Mouse (Mus musculus) kidney, postnatal 0 days (tissue): ENCODE measurements around the gene Tcf15. TPM values are rescaled to one million over a fixed set of nuclear protein-coding genes. Genes with fewer than 3 reads are reported as not detected.
A peak's percentile ranks its signal among the peaks of the same experiment; 100 is the strongest.

ENCODE experiments used
- ATAC-seq: fragments of 200-750 bp; cut with Nextera tagmentation; replicated peaks from 2 replicates; pipeline ENCODE4 v1.8.0; 2017; ENCODE audit warnings: low read depth, moderate number of reproducible peaks, moderate TSS enrichment, moderate library complexity; ENCODE audit not compliant: low FRiP score
- DNase-seq: peaks from one replicate; pipeline ENCODE4 v3.0.0-alpha.2; 2016; ENCODE audit warnings: low spot score
- H3K27ac ChIP-seq: fragments of 300-500 bp; sonication (generic); 2 replicates; pipeline ENCODE4 v1.5.1; 2014; ENCODE audit warnings: mild to moderate bottlenecking
- H3K27me3 ChIP-seq: fragments of 300-500 bp; sonication (generic); 2 replicates; pipeline ENCODE4 v1.6.1; 2014; ENCODE audit warnings: low read length, mixed read lengths; ENCODE audit not compliant: insufficient read depth
- H3K36me3 ChIP-seq: fragments of 300-500 bp; sonication (generic); 2 replicates; pipeline ENCODE4 v1.6.1; 2014; ENCODE audit warnings: low read length, mixed read lengths; ENCODE audit not compliant: insufficient read depth
- H3K4me1 ChIP-seq: fragments of 300-500 bp; sonication (generic); replicated peaks from 2 replicates; pipeline ENCODE4 v1.6.1; 2014; ENCODE audit warnings: antibody characterized with exemption, low read length, mixed read lengths; ENCODE audit not compliant: insufficient read depth
- H3K4me2 ChIP-seq: fragments of 300-500 bp; sonication (generic); 2 replicates; pipeline ENCODE4 v1.6.1; 2014; ENCODE audit warnings: mild to moderate bottlenecking, low read length, moderate library complexity, mixed read lengths
- H3K4me3 ChIP-seq: fragments of 300-500 bp; sonication (generic); replicated peaks from 2 replicates; pipeline ENCODE4 v1.5.1; 2014; ENCODE audit warnings: low read depth, low read length
- H3K9ac ChIP-seq: fragments of 300-500 bp; sonication (generic); 2 replicates; pipeline ENCODE4 v1.6.1; 2014; ENCODE audit warnings: low read depth, low read length
- H3K9me3 ChIP-seq: fragments of 300-500 bp; sonication (generic); replicated peaks from 2 replicates; pipeline ENCODE4 v1.6.1; 2016; ENCODE audit warnings: low read length, inconsistent platforms, mixed read lengths
- CTCF ChIP-seq: IDR thresholded peaks from 2 replicates; pipeline ENCODE4 v1.5.1; 2016; ENCODE audit warnings: antibody characterized with exemption, low read depth, mild to moderate bottlenecking, moderate library complexity
- WGBS: fragments of 180-500 bp; shearing (Covaris S2); extraction: QIAGEN DNeasy Blood & Tissue Kit; methylation state at CpG from one replicate; pipeline ENCODE4 v1.1.7; 2014; 5-methylcytosine and 5-hydroxymethylcytosine counted together
- polyA plus RNA-seq: library from polyadenylated mRNA; unstranded; fragments of >200 nt; fragmentation: Nextera tagmentation; extraction: Ambion mirVana; gene quantifications from 2 replicates; pipeline ENCODE4 v1.2.1, GENCODE M21; 2015

Tcf15 gene
- polyA plus RNA-seq, 1 experiment from 2014 or later = 15.5 TPM

DNA sequence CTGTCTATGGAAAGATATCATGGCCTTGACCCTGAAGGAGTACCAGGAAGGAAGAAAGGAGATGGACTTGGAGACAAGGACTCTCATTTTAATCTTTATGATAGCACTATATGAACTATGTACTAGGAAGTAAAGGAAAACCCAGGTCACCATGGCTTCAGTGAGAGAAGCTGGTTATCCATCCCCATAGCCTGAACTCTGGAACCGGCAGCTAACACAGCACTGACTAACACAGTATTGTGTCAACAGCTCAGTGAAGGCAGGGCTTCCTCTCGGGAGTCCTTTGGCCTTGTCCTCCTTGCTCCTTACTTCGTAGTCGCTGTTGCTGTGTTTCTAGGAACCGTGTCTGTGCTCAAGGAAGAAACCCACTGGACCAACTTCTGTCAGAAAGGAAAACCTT, 34.0 kb upstream of the Tcf15 start:
- Histone ChIP-seq H3K27me3 (no peaks in the 10 kb centered on the region), H3K36me3 (no peaks in the 10 kb centered on the region), H3K4me2 (no peak overlapping the region), H3K9ac (no peak overlapping the region), H3K27ac (no peak overlapping the region), H3K4me3 (no peak overlapping the region), H3K9me3 (no peaks in the 10 kb centered on the region), H3K4me1 (no peaks in the 10 kb centered on the region)
- 80% methylated on average over 5 of the region's 5 CpGs for WGBS
- DNase-seq = no peak
- no peak for ATAC-seq
- TF ChIP-seq CTCF = no peak

DNA sequence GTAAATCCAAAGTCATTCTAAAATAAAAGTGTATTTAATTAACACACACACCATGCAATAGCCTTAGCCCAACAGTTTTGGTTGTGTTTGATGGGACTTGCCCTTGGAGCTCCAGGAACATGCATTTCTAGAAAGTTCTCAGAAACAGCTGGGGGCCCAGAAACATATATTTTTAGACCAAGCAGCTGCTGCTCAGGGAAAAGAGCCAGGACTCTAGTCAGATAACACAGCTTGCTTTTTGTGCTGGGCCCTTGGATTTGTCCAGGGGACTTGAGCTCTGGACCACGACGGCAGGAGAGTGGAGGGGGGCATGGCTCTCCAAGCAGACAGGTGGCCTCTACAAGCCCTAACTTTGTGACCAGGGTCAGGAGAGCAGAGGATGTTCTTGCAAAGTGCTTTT, 32.0 kb upstream of the Tcf15 start:
- Histone ChIP-seq H3K4me2 (no peak overlapping the region), H3K27me3 (peaks cover 5% of the 10 kb centered on the region; the same call in 1 of the 2 replicates), H3K9ac (no peak overlapping the region), H3K9me3 (no peaks in the 10 kb centered on the region), H3K27ac (no peak overlapping the region), H3K4me1 (0 out of 2 replicates have a peak, but pooled peaks cover 4% of the 10 kb centered on the region), H3K4me3 (no peak overlapping the region), H3K36me3 (no peaks in the 10 kb centered on the region)
- no peak for DNase-seq
- no peak for TF ChIP-seq CTCF
- WGBS = 56% methylated on average over 2 of the region's 2 CpGs
- ATAC-seq = no peak

DNA sequence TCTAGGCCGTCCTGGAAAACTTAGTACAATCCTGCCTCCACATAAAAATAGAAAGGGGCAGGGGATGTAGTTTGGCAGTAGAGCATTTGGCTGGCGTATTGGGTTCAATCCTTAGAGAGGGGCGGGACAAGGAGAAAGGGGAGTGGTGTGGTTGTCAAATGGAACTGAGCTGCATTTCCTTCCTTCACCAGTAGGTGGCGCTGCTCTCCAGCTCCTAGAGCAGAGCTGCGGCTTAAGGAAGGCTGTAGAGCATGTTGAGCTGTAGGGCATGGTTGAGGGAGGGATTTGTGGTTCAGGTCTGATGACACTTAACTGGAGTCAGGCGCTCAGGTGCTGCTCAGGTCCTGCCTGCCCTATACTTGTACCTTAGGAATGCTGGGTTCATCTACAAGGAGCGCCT, 31.4 kb upstream of the Tcf15 start:
- TF ChIP-seq CTCF = peak; percentile 100
- WGBS = 5% methylated on average over 7 of the region's 7 CpGs
- no peak overlapping the region for H3K27ac ChIP-seq
- H3K27me3 ChIP-seq = peaks cover 5% of the 10 kb centered on the region; the same call in 1 of the 2 replicates
- no peaks in the 10 kb centered on the region for H3K36me3 ChIP-seq
- no peak overlapping the region for H3K4me3 ChIP-seq
- DNase-seq (peak; percentile 96), ATAC-seq (peak; percentile 88)
- no peaks in the 10 kb centered on the region for H3K9me3 ChIP-seq
- 0 out of 2 replicates have a peak, but pooled peaks cover 4% of the 10 kb centered on the region for H3K4me1 ChIP-seq
- H3K9ac ChIP-seq = no peak overlapping the region
- H3K4me2 ChIP-seq = no peak overlapping the region

DNA sequence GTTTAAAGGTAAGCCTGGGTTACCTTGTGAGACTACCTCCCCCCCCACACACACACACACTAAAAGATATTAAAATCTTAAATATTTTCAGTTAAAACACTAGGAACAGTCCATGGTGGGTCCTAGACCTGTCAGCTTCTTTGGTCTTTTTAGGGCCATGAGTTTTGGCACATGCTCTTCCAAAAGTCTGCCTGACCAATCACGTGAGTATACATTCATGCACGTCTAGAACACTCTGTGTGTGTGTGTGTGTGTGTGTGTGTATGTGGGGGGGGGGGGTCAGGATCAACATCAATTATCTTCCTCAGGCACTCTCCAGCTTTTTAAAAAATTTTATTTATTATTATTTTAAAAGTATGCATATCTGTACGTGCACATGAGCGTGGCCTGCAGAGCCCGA, 30.9 kb upstream of the Tcf15 start:
- DNase-seq (no peak), ATAC-seq (no peak)
- Histone ChIP-seq H3K36me3 (no peaks in the 10 kb centered on the region), H3K4me3 (no peak overlapping the region), H3K9me3 (no peaks in the 10 kb centered on the region), H3K4me2 (no peak overlapping the region), H3K4me1 (0 out of 2 replicates have a peak, but pooled peaks cover 4% of the 10 kb centered on the region), H3K27me3 (peaks cover 5% of the 10 kb centered on the region; the same call in 1 of the 2 replicates), H3K27ac (no peak overlapping the region), H3K9ac (no peak overlapping the region)
- no peak for TF ChIP-seq CTCF
- 89% methylated on average over 5 of the region's 5 CpGs for WGBS

DNA sequence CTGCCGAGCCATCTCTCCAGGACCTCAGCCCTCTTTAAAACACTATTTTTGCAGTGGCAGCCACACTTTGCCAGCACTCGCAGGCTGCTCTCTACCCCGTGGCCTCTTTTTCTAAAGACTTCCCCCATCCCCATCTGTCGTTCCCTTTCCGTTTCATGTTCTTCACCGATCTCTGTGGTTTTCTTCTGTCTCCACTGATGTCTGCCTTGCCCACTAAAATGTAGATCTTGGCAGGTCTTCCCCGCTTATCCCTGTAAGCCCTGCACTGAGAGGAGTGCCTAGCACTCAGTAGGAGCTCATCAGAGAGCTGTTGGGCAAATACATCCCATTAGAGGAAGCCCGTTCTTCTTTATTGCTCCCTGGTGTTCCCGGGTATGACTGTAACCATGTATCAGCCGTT, 30.4 kb upstream of the Tcf15 start:
- H3K9me3 ChIP-seq = no peaks in the 10 kb centered on the region
- H3K9ac ChIP-seq = no peak overlapping the region
- no peaks in the 10 kb centered on the region for H3K36me3 ChIP-seq
- H3K4me2 ChIP-seq = no peak overlapping the region
- no peak overlapping the region for H3K4me3 ChIP-seq
- H3K27ac ChIP-seq = no peak overlapping the region
- H3K4me1 ChIP-seq = 0 out of 2 replicates have a peak, but pooled peaks cover 4% of the 10 kb centered on the region
- no peak for TF ChIP-seq CTCF
- ATAC-seq (no peak), DNase-seq (no peak)
- WGBS = 70% methylated on average over 10 of the region's 10 CpGs
- peaks cover 5% of the 10 kb centered on the region; the same call in 1 of the 2 replicates for H3K27me3 ChIP-seq

DNA sequence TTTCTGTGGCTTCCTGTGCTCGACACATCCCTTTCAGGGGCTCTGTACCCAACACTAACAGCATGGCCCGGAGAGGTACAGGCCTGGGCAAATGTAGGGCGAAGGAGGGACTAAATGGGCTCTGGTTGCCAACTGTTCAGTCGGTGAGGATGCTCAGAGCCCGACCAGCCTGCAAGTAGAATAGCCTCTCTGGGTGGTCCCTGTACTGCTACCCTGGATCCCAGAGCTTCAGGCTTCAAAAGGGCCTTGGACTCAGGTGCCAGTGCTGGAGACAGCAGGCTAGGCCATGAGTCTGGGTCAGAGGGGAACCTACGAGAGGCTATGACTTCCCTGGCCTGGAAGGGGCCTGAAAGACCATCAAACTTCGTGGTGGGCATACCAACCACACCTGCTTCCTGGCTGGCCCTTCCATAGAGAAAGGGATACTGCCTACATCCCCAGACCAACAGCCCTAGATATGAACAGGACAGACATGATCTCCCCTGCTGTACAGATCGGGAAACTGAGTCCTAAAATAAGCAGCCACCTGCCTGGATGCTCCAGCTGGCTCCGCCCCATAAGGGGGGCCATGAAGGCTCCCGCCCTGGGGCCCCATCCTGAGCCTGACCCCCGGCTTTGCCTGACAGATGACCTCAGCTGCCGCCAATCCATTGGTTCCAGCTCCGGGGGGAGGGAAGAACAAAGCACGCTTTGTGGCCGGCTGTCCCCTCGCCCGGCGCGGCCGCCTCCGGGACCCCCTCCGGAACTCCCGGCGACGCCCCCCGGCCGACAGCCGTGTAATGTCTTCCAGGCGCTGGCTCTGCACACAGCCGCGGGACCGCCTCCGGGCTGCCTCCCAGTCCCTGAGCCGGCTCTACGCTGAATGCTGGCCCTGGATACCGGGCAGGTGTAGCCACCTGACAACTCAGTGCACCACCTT, 29.0 kb upstream of the Tcf15 start:
- Histone ChIP-seq H3K27ac (no peak overlapping the region), H3K9ac (0 out of 2 replicates have a peak overlapping the region, but pooled peaks have one; percentile 27), H3K9me3 (no peaks in the 10 kb centered on the region), H3K4me1 (0 out of 2 replicates have a peak, but pooled peaks cover 4% of the 10 kb centered on the region), H3K27me3 (peaks cover 5% of the 10 kb centered on the region; the same call in 1 of the 2 replicates), H3K4me3 (no peak overlapping the region), H3K4me2 (peak overlapping the region; percentile 51), H3K36me3 (no peaks in the 10 kb centered on the region)
- no peak for TF ChIP-seq CTCF
- WGBS = 18% methylated on average over 36 of the region's 36 CpGs
- ATAC-seq (no peak), DNase-seq (no peak)
